Mouse (Mus musculus): ENCODE measurements around the gene Nup93. TPM values are rescaled to one million over a fixed set of nuclear protein-coding genes. Genes with fewer than 3 reads are reported as not detected.

Nup93 gene
- total and polyA plus RNA-seq, 3 experiments, result 46.0 to 99.6 (median 88.3) TPM

DNA sequence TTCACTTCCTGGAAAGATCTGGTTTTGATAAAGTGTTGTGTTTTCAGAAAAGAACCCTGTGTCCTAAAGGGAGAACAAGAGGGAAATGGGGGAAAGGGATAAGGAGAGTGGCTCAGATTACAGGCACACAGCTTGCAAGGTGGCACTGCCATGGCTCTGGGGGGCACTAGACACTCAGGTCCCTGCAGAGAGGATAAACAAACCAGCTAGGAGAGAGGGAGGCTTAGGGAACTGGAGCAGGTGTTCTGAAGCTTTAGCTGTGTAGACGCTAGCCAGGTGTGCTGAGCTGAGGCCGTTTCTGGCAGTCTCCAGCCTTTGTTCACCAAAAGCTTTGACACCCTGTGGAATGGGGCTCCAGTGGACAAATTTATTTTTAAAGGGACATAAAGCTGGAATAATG, 99.7 kb downstream of the Nup93 start:
- H3K9me3 ChIP-seq (replicated peaks; ENCODE audit: low read length), result no peaks in the 10 kb centered on the region
- TF ChIP-seq PAX5 (IDR thresholded peaks at IDR 0.05; ENCODE audit: low read length) (no peak), MAZ (IDR thresholded peaks at IDR 0.05; ENCODE audit: low read depth, low read length) (no peak), ZMIZ1 (IDR thresholded peaks at IDR 0.05; ENCODE audit: low read depth, low read length) (no peak), SMC3 (IDR thresholded peaks at IDR 0.05; ENCODE audit: low read depth, low read length) (no peak)
- no peaks in the 10 kb centered on the region for H3K4me1 ChIP-seq (ENCODE audit: control insufficient read depth in 1 of 2, insufficient read depth in 2 of 2)
- no peak overlapping the region for H3K9ac ChIP-seq (ENCODE audit: insufficient read depth, low read depth)
- in situ Hi-C loops (cut with MboI; ENCODE audit: low pct_ligation_motif_present, low pct_unique_long_range_greater_than_20kb, low sequenced_read_pairs), result no loop called here
- H3K4me3 ChIP-seq (replicated peaks in 1 of 3; ENCODE audit: low read depth in 2 of 3, low read length in 2 of 3, poor library complexity in 1 of 3), result no peak overlapping the region
- H3K79me2 ChIP-seq (replicated peaks; ENCODE audit: control insufficient read depth, extremely low read depth, insufficient read depth, poor library complexity, severe bottlenecking), result no peaks in the 10 kb centered on the region
- H3K27ac ChIP-seq (ENCODE audit: insufficient read depth, low read depth), result no peak overlapping the region
- no peak overlapping the region for H3K4me2 ChIP-seq (ENCODE audit: insufficient read depth, low read depth, poor library complexity, severe bottlenecking)
- DNase-seq (ENCODE audit: extremely low read depth), result no peak
- peaks cover 41 to 91% of the 10 kb centered on the region in 2 experiments for H3K36me3 ChIP-seq (replicated peaks in 1 of 2; ENCODE audit: control insufficient read depth in 1 of 2, insufficient read depth in 1 of 2, low read length in 1 of 2)
- H3K27me3 ChIP-seq (replicated peaks), result no peaks in the 10 kb centered on the region
- dilution Hi-C loops (cut with MboI; ENCODE audit: extremely low pct_ligation_motif_present, extremely low pct_unique_long_range_greater_than_20kb, low sequenced_read_pairs), result no loop called here

- Histone ChIP-seq H3K4me3 (replicated peaks in 1 of 3; ENCODE audit: low read depth in 2 of 3, low read length in 2 of 3, poor library complexity in 1 of 3) (no peak overlapping the region), H3K4me2 (ENCODE audit: insufficient read depth, low read depth, poor library complexity, severe bottlenecking) (no peak overlapping the region), H3K9ac (ENCODE audit: insufficient read depth, low read depth) (no peak overlapping the region), H3K79me2 (replicated peaks; ENCODE audit: control insufficient read depth, extremely low read depth, insufficient read depth, poor library complexity, severe bottlenecking) (no peaks in the 10 kb centered on the region), H3K27me3 (replicated peaks) (no peaks in the 10 kb centered on the region), H3K9me3 (replicated peaks; ENCODE audit: low read length) (no peaks in the 10 kb centered on the region), H3K4me1 (ENCODE audit: control insufficient read depth in 1 of 2, insufficient read depth in 2 of 2) (no peaks in the 10 kb centered on the region), H3K36me3 (replicated peaks in 1 of 2; ENCODE audit: control insufficient read depth in 1 of 2, insufficient read depth in 1 of 2, low read length in 1 of 2) (peaks cover 15 to 93% of the 10 kb centered on the region in 2 experiments), H3K27ac (ENCODE audit: insufficient read depth, low read depth) (no peak overlapping the region)
- dilution Hi-C loops (cut with MboI; ENCODE audit: extremely low pct_ligation_motif_present, extremely low pct_unique_long_range_greater_than_20kb, low sequenced_read_pairs) (no loop called here), in situ Hi-C loops (cut with MboI; ENCODE audit: low pct_ligation_motif_present, low pct_unique_long_range_greater_than_20kb, low sequenced_read_pairs) (no loop called here)
- TF ChIP-seq ZMIZ1 (IDR thresholded peaks at IDR 0.05; ENCODE audit: low read depth, low read length), result no peak
- TF ChIP-seq USF2 (conservative IDR thresholded peaks at IDR 0.05; ENCODE audit: low read depth, low read length), result no peak
- TF ChIP-seq E2F4 (IDR thresholded peaks at IDR 0.05; ENCODE audit: insufficient replicate concordance, low read depth, low read length), result no peak
- TF ChIP-seq POLR2AphosphoS2 (IDR thresholded peaks at IDR 0.05; ENCODE audit: low read depth, low read length), result no peak
- no peak for TF ChIP-seq ZNF384 (IDR thresholded peaks at IDR 0.05; ENCODE audit: low read depth, low read length)
- TF ChIP-seq MAX (IDR thresholded peaks at IDR 0.05; ENCODE audit: low read length), result no peak
- no peak for TF ChIP-seq NRF1 (IDR thresholded peaks at IDR 0.05; ENCODE audit: low read depth, low read length)
- TF ChIP-seq EP300 (IDR thresholded peaks at IDR 0.05; ENCODE audit: low read length), result no peak
- no peak for TF ChIP-seq MAFK (IDR thresholded peaks at IDR 0.05; ENCODE audit: insufficient replicate concordance, low read length)
- TF ChIP-seq ETS1 (conservative IDR thresholded peaks at IDR 0.05; ENCODE audit: low read depth, low read length), result no peak
- no peak for TF ChIP-seq JUND (conservative IDR thresholded peaks at IDR 0.05; ENCODE audit: low read depth, low read length)
- DNase-seq (ENCODE audit: extremely low read depth), result no peak
Measured at GRCm38 (mm10) chr8:94317249-94317648, 102.9 kb downstream of the Nup93 start.

DNA sequence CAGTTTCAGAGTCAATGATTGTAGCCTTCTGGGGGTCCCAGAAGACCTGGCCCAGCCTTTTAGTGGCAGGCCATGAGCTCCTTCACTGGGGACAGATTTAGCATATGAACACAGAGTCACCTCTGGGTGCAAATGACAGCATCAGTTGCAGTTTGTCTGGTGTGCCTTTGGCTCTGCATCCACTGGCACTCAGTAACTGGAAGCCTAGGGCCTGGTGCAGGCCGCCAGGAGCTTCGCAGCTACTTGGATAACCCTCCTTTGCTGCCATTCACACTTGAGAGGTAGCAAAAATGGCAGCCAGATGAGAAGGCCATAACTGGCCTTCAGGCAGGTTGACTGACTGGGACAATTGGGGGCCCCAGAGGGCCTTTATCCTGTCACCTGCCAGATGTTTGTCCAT, 103.3 kb downstream of the Nup93 start:
- in situ Hi-C loops (cut with MboI; ENCODE audit: low pct_ligation_motif_present, low pct_unique_long_range_greater_than_20kb, low sequenced_read_pairs), result no loop called here
- Histone ChIP-seq H3K4me1 (ENCODE audit: control insufficient read depth in 1 of 2, insufficient read depth in 2 of 2) (no peaks in the 10 kb centered on the region), H3K9ac (ENCODE audit: insufficient read depth, low read depth) (no peak overlapping the region), H3K27me3 (replicated peaks) (no peaks in the 10 kb centered on the region), H3K79me2 (replicated peaks; ENCODE audit: control insufficient read depth, extremely low read depth, insufficient read depth, poor library complexity, severe bottlenecking) (no peaks in the 10 kb centered on the region), H3K36me3 (replicated peaks in 1 of 2; ENCODE audit: control insufficient read depth in 1 of 2, insufficient read depth in 1 of 2, low read length in 1 of 2) (peaks cover 12 to 89% of the 10 kb centered on the region in 2 experiments), H3K4me3 (replicated peaks in 1 of 3; ENCODE audit: low read depth in 2 of 3, low read length in 2 of 3, poor library complexity in 1 of 3) (no peak overlapping the region), H3K9me3 (replicated peaks; ENCODE audit: low read length) (no peaks in the 10 kb centered on the region), H3K27ac (ENCODE audit: insufficient read depth, low read depth) (no peak overlapping the region), H3K4me2 (ENCODE audit: insufficient read depth, low read depth, poor library complexity, severe bottlenecking) (no peak overlapping the region)
- DNase-seq (ENCODE audit: extremely low read depth), result no peak
- dilution Hi-C loops (cut with MboI; ENCODE audit: extremely low pct_ligation_motif_present, extremely low pct_unique_long_range_greater_than_20kb, low sequenced_read_pairs), result no loop called here
- TF ChIP-seq HCFC1 (IDR thresholded peaks at IDR 0.05; ENCODE audit: low read depth, low read length) (no peak), ELF1 (IDR thresholded peaks at IDR 0.05; ENCODE audit: low read depth, low read length) (no peak)
